Mouse (Mus musculus): ENCODE results near the gene Tgfbr3.
"Not testable (repeated sequence)": the region's sequence is repeated elsewhere in the genome, so short reads cannot be mapped to it uniquely, and the experiment has no call there.

The Tgfbr3 gene

DNA sequence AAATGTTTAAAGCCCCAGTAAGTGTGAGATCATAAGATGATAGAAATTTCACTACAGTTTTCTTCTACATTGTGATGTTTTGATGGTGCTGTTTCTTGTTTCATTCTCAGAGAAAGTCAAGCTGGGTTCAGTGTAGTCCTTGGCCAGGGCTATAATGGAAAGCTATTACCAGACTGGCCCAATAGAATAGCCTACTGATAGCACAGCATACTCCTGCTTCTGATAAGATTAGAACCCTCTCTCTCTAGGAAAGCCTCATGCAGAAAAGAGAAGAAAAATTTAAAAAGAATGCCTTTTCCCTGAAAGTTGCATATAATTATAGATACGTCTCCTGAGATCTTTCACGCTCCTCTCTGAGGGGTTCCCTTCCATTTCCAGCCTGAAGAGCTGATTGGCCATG is 46.0 kb downstream of the Tgfbr3 start:
- DNase-seq (ENCODE audit: low read depth, low spot score), result no peak

DNA sequence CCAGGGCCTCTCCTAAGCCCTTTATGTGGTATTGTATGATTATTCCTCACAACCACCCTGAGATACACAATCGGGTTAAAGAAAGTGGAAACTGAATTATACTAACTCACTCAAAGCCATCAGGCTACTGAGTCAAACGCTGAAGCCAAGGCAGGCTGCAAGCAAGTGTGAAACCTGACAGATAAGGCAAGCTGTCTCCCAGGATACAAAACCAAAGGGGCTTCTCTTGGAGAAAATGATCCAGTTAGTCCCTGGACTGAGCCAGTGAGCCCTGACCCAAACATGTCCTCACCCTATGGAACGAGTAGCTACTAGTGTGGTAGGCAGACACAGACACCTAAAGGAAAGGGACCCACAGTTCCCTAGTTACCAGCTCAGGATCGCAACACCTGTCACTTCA is 46.4 kb downstream of the Tgfbr3 start:
- no peak for DNase-seq (ENCODE audit: low read depth, low spot score)

DNA sequence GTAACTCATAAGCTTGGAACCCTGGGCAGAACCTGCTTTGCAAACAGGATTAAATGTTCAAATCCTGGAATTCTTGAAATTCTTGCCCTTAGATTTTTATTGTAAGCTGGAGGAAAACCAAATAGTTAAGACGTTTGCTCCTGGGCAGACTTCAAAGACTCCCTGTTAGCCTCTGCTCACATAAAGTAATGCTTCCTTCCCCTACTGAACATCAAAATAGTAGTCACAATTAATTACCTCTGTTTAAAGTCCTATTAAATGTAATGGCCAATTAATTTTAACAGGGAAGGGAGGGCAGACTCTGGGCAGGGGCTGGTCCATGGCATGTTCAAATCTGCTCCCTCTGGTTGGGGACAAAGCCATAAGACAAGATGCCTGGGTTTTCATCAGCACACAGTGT is 49.2 kb downstream of the Tgfbr3 start:
- DNase-seq (ENCODE audit: low read depth, low spot score), result no peak

DNA sequence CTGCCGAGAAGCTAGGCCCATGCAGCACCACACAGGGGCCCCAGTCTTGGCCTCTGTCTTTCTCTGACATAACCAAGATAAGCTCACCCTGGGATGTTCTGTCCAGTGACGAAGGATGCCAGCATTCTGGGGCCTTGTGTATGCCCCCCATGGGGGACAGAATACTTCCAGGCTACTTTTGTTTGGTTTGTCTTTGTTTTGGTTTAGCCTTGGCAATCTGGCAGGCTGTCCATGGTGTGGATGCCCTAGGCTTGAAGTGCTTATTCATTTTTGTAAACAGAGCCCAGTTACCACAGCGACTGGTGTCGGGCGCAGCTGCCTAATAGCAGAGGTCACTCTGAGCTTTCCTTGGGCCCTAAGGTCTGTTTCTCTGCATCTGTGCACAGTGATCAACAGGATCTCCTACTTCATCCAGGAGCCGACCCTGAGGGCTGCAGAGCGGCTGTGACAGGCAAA is 51.4 kb downstream of the Tgfbr3 start:
- no peak for DNase-seq (ENCODE audit: low read depth, low spot score)

DNA sequence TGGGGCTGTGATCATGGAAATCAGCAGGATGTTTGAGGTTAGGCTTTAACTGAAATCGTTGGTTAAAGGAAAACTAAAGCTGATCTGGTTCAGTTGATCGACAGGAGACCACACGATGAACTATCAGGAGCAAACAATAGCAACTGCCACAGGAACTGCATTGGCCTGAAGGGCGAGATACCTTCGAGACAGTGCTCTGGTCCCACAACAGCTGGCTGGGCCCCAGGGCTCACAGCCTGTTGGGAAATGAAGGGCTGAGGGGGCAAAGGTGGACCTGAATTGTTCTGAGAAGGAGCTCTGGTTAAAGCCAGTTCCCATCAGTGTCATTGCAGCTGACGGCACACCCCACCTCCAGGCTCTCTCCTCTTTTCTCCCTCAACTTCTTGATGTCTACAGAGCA is 52.5 kb downstream of the Tgfbr3 start:
- no peak for DNase-seq (ENCODE audit: low read depth, low spot score)

DNA sequence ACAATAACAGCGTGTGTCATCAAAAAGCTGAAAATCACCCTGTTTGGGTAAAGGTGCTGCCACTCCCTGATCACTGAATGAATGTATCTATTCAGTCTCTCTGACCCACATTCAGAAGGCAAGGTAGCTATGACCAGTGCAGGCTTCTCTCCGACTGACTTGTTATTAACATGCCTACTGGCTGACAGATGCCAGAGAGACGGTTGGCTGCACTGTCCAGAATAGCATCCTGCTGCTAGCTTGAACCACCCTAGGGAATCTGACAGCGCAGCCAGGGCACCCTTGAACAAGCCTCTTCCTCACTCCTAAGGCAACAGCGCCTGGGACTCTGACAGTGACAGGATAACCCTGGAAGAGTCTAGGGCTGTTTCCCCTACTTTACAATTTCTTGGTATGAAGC is 53.4 kb downstream of the Tgfbr3 start:
- no peak for DNase-seq (ENCODE audit: low read depth, low spot score)

DNA sequence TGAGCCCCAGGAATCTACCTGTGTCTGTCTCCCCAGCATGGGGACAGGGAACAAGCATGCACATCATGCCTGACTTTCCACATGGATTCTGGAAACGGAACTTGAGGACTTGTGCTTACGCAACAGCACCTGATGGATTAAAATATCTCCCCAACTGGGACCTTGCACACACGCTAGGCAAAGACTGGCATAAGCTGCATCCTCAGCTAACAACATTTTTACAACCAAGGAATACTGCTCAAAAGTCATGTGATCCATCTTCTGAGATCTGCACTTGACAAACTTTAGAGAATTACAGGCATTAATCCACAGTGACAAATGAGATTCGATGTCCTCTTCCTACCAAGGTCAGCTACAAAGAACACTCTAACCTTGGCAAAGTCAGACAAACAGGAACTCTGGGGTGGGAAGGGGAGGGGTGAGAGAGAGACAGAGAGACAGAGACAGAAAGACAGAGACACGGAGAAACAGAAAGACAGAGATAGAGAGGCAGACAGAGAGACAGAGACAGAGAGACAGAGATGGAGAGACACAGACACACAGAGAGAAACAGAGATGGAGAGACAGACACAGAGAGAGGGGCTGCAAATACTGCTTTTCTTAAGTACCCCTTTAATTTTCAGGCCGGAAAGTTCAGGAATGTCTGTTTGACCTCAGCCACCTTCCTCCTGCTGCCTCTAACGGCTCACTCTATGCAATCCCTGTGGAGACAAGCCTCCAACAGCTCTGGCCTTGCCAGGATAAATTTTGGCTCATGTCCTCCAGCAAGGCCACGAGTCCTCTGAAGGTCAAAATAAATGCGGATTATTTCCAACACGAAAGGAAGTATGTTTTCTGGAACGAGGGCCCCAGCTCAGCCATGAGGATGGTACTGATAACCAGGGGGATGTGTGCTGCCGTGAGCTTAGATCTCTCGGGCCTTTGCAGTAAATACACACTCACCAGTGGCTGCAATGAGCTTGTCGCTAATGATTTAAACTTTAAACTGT is 55.8 kb downstream of the Tgfbr3 start:
- no peak for DNase-seq (ENCODE audit: low read depth, low spot score)

DNA sequence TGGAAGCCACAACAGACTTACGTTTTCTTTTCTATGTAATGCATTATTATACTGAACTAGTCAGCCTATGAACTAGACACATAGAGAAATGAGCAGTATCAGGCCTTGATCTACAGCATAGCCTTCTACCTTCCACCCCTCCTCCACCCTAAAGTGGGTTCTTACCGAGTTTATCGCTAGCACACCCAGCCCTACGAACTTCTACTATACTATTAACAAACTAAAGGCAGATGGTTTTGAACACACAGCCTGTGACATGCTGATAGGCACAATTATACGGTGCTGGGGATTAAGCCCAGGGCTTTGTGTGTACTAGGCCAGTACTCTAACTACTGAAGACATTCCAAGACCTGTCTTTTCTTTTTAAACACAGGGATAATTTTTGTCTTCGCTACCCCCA is 59.2 kb downstream of the Tgfbr3 start:
- no peak for DNase-seq (ENCODE audit: low read depth, low spot score)

DNA sequence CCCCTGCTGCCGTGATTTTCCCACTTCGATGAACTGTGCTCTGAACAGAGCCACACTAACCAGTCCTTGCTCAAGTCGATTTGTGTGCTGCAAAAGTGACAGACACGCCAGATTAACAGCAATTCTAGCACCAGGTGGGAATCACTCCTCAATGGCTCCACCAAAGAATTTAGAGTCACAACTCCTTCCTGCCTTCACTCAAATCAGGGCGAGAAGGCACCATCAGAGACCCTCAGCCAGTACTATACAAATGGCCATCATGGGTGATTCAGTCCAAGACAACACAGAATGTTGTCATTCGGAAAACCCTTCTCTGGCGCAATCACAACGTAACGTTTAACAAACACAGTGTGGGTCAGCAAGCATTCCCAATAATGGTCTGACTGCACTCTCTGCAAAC is 60.4 kb downstream of the Tgfbr3 start:
- DNase-seq (ENCODE audit: low read depth, low spot score), result no peak

DNA sequence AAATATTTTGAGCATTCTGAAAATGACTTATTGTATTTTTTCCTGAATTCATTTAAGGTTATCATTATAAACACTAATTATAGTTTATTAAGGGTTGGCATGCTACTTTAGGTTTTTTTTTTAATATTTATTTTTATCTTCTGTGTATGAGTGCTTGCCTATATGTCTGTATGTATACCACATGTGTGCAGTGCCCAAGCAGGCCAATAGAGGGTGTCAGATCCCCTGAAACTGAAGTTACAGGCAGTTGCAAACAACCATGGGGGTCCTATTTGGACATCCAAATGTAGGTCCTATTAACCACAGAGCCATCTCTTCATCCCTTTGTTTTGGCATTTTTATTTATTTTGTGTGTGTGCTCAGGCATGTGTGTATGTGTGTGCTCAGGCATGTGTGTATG is 61.8 kb downstream of the Tgfbr3 start:
- DNase-seq (ENCODE audit: low read depth, low spot score), result no peak

DNA sequence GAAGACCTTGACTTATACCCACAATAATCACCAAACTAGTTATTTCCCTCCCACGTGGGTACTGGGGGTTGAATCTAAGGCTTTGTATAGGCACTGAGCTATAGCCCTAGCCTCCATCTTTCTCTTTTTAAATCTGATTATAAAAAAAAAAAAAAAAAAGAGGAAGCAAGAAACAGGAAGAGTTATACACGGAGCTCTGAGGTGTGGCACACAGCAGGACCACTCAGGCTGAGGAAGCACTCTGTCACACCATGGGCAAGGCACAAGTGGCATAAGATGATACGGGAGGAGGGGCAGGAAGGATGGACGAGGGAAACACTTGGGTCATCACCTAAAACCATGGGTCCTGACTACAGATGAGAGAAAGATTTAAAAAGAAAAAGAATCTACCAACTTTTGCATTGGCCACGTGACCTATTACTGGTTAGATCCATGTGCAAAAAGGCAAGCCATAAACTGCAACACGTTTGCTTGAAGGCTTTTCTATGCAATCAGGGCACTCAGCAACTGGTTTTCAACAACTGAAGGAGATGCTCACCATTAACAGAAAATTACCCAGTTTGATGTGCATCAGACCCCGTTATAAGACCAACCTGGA is 64.5 kb downstream of the Tgfbr3 start:
- DNase-seq (ENCODE audit: low read depth, low spot score), result no peak

DNA sequence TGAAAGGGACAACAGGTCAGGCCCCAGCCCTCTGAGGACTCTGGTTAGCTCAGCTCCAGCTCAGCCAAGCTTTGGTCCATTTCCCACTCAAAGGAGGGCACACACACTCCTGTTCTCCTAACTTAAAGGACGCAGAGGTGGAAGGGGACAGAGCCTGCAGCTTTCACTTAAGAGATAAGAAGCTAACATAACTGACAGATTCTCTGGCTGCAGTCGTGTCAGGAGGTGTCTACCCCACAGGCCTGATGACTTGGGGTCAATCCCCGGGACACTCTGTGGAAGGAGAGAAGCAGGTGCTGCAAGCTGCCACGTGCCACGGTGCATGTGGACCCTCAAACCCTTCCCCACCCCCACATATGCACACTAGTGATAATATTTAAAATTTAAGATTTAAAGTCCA is 65.3 kb downstream of the Tgfbr3 start:
- no peak for DNase-seq (ENCODE audit: low read depth, low spot score)

DNA sequence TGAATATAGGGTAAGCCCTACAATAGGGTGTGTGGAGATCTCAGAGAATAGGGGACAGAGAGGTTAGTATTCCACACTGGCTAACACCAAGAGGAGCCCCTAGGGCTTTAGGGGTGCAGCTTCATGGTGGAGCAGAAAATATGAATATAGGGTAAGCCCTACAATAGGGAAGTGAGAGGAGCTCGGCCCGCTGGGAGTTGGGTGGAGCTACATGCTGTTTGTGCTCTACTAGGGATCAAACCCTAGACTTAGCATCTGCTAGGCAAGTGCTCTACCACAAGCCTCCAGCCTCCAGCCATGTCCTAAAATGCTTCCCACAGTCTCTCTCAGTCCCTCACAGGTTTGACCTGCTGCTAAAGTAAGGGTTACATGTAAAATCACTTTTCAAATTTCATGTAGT is 65.9 kb downstream of the Tgfbr3 start:
- not testable (repeated sequence) for DNase-seq (ENCODE audit: low read depth, low spot score)

DNA sequence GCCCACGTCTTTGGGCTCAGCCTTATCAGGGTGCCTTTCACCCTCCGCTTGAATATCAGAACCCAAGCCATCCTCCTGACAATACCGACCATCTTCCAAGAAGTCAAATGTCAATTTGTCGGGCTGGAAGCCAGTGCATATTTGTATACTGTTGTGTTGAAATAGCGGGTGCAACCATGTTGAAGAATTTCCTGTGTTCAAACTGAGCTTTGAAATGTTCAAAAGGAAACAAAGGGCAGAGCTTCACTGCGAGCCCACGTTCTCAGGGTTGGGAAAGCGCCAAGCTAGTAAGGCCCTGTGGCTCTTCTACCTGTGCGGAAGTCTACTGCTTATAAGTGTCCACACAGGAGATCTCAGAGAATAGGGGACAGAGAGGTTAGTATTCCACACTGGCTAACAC is 66.4 kb downstream of the Tgfbr3 start:
- DNase-seq (ENCODE audit: low read depth, low spot score), result no peak

DNA sequence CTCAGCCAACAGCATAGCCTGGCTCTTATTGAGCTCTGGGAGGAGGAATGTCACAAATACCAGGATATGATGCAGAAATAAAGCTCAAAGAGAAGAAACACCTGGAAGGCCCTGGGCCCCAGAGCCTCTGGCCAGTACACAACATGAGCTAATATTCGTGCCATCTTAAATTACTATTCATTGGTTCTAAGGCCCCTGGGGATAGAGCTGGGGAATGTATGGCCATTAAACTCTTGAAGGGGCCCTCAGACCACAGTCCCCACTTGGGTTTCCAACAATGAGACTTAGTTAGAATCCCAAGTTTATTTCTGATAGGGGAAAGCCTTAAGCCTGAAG is 66.8 kb downstream of the Tgfbr3 start:
- no peak for DNase-seq (ENCODE audit: low read depth, low spot score)

DNA sequence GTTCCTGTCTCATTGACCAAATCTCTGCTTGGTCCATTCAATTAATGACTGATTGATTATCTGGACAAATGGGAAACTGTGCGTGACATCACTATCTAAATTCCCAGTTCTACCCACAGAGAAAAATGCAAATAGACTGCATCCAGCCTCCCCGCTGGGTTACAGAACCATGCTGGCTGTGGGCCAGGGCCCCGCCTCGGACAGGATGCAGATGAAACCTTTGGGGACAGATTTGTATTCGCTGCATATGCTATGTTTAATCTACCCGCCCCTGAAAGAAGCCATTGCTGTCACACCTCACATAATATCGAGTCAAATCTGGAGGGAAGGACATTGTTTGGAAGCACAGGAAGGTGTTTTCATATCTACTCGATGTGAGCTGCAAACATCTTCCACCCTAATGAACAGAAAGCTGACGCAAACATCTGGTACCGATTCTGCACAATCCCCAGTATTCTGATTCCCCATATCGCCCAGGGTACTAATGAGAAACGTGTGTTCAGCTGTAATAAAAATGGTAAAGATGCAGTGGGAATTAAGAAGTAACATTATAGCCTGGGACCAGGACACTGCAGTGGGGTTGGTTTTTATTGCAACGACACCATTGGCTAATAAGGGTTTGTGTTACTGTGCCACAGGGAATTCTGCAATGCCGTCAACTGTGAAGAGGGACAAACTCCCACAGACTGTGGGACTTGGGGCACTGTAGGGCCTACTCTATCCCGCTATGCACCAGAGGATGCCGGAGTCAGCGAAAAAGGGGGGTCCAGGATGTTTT is 67.3 kb downstream of the Tgfbr3 start:
- DNase-seq (ENCODE audit: low read depth, low spot score), result no peak

DNA sequence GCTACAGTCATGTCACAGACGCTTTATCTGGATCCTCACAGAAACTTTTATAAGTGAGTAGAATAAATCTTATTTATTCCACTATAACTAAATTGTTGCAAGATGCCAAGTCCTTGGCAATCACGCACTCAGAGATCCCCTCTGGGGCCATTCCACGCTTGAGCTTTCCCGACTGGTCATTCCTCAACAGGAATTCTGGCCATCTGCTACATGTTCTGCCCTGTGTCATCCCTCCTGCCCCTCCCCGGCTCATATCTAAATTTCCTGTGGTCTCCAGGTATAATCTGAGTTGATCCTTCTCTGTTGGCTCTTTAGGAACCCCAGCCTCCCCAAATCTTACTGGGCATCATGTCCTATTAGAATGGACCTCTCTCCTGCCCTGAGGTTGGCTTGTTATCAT is 68.5 kb downstream of the Tgfbr3 start:
- DNase-seq (ENCODE audit: low read depth, low spot score), result no peak

DNA sequence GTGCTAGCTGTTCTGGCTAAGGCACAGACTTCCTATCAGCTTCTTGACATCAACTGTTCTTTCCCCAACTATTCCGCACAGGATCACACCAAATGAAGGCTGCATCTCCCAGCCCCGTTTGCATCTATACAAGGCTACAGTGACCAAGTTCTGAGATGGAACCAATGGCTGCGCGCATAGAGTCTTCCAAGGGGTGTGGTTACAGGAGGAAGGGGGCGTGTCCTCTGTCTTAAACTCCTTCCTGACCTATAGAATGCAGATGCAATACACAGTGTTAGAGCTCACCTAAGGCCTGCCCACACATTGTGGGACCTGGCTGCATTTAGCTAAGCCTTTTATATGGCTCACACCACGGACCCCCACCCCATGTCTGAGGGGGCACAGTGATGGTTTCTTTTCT is 69.5 kb downstream of the Tgfbr3 start:
- no peak for DNase-seq (ENCODE audit: low read depth, low spot score)

DNA sequence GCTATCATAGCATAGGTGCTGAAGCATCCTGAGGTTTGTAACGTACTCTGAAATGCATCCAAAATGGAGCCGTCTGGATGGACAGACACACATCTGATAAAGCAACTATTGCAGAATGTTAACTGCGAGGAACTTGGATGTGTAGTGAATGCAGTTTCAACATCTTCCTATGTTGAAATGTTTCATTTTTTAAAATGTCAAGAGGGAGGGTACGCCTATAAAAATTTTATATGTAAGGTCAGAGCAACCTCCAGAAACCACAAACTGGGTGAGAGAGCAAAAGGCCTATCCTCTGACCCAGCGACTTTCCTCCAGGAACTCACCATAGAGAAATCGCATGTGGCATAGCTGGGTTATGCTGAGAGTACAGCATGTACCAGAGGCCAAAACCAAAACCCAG is 70.1 kb downstream of the Tgfbr3 start:
- no peak for DNase-seq (ENCODE audit: low read depth, low spot score)

DNA sequence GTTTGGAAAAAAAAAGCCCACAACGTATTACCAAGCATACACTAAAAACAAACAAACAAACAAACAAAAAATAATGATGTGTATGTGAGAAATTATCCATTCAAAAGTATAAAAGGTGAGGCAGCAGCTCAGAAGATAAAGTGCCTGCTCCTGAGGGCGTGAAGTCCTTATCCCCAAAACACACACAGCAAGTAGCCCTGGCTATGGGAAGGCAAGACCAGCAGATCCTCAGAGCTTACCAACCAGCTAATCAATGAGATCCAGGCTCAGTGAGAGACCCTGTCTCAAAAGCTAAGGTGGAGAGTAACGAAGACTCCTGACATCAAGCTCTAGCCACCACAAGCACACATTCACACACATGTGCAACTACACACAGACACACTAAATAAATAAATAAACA is 70.8 kb downstream of the Tgfbr3 start:
- no peak for DNase-seq (ENCODE audit: low read depth, low spot score)

DNA sequence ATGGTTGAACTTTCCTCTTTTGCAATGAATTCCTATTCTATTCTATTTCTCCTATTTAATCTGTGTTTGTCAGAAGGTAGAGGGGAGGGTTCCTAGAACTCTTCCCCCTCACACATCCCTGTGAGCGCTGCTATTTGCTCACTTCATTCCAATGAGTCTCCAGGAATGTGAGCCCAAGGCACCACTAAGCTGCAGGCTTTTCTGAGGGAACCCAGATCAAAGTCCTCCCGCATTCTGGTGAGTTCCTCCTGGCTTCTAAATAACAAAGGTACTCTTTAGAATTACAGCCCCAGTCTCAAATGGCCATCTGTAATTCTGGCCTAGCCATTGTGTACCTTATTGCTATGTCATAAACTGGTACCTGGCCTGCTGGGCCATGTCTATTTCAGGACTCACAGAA is 72.3 kb downstream of the Tgfbr3 start:
- DNase-seq (ENCODE audit: low read depth, low spot score), result no peak

DNA sequence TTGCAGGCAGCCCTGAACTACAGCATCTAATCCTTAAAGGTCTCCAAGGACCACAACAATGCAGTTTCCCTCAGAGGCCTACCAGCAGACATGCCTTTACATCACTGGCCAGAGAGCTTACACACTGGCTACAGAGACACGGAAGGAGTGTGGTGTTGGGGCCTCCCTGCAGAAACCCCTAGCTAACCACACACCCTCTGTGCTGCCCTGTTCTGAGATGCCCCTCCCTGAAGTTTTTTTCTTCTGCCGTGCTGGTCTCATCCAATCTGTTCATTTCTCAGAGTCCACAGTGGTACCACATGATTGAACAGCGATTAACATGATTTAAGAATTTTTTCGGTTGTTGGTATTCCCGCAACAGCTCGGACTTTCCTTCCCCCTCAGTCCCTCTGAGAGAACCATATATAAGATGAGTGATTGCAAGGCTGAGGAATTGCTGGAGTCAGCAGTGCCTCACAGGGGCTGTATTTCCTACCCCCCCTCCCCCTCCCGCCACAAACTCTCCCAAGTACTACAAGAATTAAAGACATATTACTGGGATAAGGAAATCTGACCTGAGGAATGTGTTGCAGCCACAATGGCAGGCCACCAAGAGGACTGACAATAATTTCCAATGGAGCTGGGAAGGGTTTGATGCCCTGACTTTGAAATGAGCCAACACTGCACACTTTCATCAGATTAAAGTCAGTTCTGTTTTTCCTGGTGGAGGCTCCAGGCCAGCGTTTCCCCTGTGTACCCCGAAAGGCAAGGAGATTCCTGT is 75.9 kb downstream of the Tgfbr3 start:
- DNase-seq (ENCODE audit: low read depth, low spot score), result no peak
